Mouse (Mus musculus): ENCODE data around the gene Foxp2. TPM values are rescaled to one million over a fixed set of nuclear protein-coding genes. Genes with fewer than 3 reads are reported as not detected.

The Foxp2 gene
- total and polyA plus RNA-seq, 2 experiments from 2014 or later, result 2.5 to 7.6 TPM

DNA sequence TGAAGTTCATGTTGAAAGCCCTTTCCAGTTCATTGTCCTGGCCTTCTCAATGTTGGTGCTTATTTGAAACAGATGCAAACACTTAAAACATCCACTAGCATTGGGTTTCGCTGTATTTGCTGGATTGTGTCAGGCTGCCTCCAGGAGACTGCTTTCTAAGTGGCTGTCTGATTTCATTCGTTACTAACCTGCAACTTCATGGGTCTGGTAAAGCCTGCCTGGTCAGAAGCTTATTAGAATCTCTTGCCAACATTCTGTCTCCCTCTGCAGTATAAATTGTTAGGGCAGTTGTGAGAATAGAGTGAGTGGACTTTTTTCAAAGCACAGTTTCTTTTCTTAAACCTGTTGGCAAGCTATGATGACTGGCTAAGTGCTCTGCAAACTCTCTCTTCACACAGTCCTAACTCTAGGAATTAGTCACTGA is 420.4 kb downstream of the Foxp2 start:
- ATAC-seq (ENCODE audit: insufficient read depth, low read depth) (peak; percentile 58), DNase-seq (ENCODE audit: low spot score) (peak; percentile 52)
- Histone ChIP-seq H3K9me3 (replicated peaks; ENCODE audit: control insufficient read depth, low read length) (no peaks in the 10 kb centered on the region), H3K4me2 (ENCODE audit: low read depth, low read length) (no peak overlapping the region; the same call in 1 of the 2 replicates), H3K27ac (ENCODE audit: low read depth) (0 out of 2 replicates have a peak overlapping the region, but pooled peaks have one; percentile 18), H3K36me3 (replicated peaks; ENCODE audit: control insufficient read depth, insufficient read depth, low read length) (no peaks in the 10 kb centered on the region), H3K27me3 (ENCODE audit: control insufficient read depth, insufficient read depth, low read length) (no peaks in the 10 kb centered on the region), H3K4me1 (ENCODE audit: control insufficient read depth, insufficient read depth) (no peaks in the 10 kb centered on the region), H3K4me3 (ENCODE audit: low read depth, low read length) (no peak overlapping the region), H3K9ac (replicated peaks; ENCODE audit: low read depth, low read length) (no peak overlapping the region)
- WGBS, result 17% methylated on average over 2 of the region's 2 CpGs
- peak; percentile 18; the same call in 1 of the 2 replicates for TF ChIP-seq CTCF (IDR thresholded peaks at IDR 0.05; ENCODE audit: low read depth)
- no peak for TF ChIP-seq EP300 (IDR thresholded peaks at IDR 0.05; ENCODE audit: low read depth)

DNA sequence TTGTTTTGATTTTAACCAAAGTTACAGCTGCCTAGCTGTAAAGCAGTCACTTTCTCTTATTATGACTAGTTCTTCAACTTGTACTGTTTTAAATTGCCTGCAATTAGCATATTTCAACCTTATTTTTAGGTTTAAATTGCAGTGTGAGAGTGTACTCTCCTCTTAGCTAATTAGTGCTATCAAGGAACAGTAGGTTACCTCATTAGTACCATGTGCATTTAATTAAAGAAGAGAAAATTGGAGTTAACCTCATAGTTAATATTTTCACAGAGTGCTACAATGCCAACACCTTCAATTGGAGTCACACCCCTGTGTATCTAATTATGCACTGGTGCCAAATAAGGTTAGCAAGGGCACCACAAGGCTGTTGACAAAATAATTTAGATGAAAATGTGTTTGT is 421.9 kb downstream of the Foxp2 start:
- Histone ChIP-seq H3K9me3 (replicated peaks; ENCODE audit: control insufficient read depth, low read length) (no peaks in the 10 kb centered on the region), H3K27me3 (ENCODE audit: control insufficient read depth, insufficient read depth, low read length) (no peaks in the 10 kb centered on the region), H3K4me3 (ENCODE audit: low read depth, low read length) (no peak overlapping the region), H3K9ac (replicated peaks; ENCODE audit: low read depth, low read length) (no peak overlapping the region), H3K27ac (ENCODE audit: low read depth) (no peak overlapping the region), H3K36me3 (replicated peaks; ENCODE audit: control insufficient read depth, insufficient read depth, low read length) (no peaks in the 10 kb centered on the region), H3K4me1 (ENCODE audit: control insufficient read depth, insufficient read depth) (no peaks in the 10 kb centered on the region), H3K4me2 (ENCODE audit: low read depth, low read length) (no peak overlapping the region)
- TF ChIP-seq CTCF (IDR thresholded peaks at IDR 0.05; ENCODE audit: low read depth), result no peak
- TF ChIP-seq EP300 (IDR thresholded peaks at IDR 0.05; ENCODE audit: low read depth), result no peak
- DNase-seq (ENCODE audit: low spot score) (no peak), ATAC-seq (ENCODE audit: insufficient read depth, low read depth) (no peak)

GRCm38 (mm10) chr6:15347705-15348104 is 446.6 kb downstream of the Foxp2 start:
- no peak overlapping the region for H3K4me3 ChIP-seq (ENCODE audit: low read depth, low read length)
- H3K27me3 ChIP-seq (ENCODE audit: control insufficient read depth, insufficient read depth, low read length), result no peaks in the 10 kb centered on the region
- no peak overlapping the region for H3K27ac ChIP-seq (ENCODE audit: low read depth)
- H3K9me3 ChIP-seq (replicated peaks; ENCODE audit: control insufficient read depth, low read length), result no peaks in the 10 kb centered on the region
- ATAC-seq (ENCODE audit: insufficient read depth, low read depth) (no peak), DNase-seq (ENCODE audit: low spot score) (no peak)
- no peak for TF ChIP-seq EP300 (IDR thresholded peaks at IDR 0.05; ENCODE audit: low read depth)
- no peak for TF ChIP-seq CTCF (IDR thresholded peaks at IDR 0.05; ENCODE audit: low read depth)
- WGBS, result 71% methylated on average over 3 of the region's 3 CpGs
- H3K36me3 ChIP-seq (replicated peaks; ENCODE audit: control insufficient read depth, insufficient read depth, low read length), result no peaks in the 10 kb centered on the region
- no peaks in the 10 kb centered on the region for H3K4me1 ChIP-seq (ENCODE audit: control insufficient read depth, insufficient read depth)
- H3K9ac ChIP-seq (replicated peaks; ENCODE audit: low read depth, low read length), result no peak overlapping the region
- H3K4me2 ChIP-seq (ENCODE audit: low read depth, low read length), result no peak overlapping the region

GRCm38 (mm10) chr6:15355852-15356251 is 454.7 kb downstream of the Foxp2 start:
- no peak for DNase-seq (ENCODE audit: low spot score)
- Histone ChIP-seq H3K4me3 (ENCODE audit: low read depth, low read length) (no peak overlapping the region), H3K4me1 (ENCODE audit: control insufficient read depth, insufficient read depth) (no peaks in the 10 kb centered on the region), H3K4me2 (ENCODE audit: low read depth, low read length) (no peak overlapping the region), H3K9me3 (replicated peaks; ENCODE audit: control insufficient read depth, low read length) (no peaks in the 10 kb centered on the region), H3K27me3 (ENCODE audit: control insufficient read depth, insufficient read depth, low read length) (no peaks in the 10 kb centered on the region), H3K27ac (ENCODE audit: low read depth) (no peak overlapping the region), H3K9ac (replicated peaks; ENCODE audit: low read depth, low read length) (no peak overlapping the region), H3K36me3 (replicated peaks; ENCODE audit: control insufficient read depth, insufficient read depth, low read length) (no peaks in the 10 kb centered on the region)
- TF ChIP-seq CTCF (IDR thresholded peaks at IDR 0.05; ENCODE audit: low read depth) (peak; percentile 5; the same call in 1 of the 2 replicates), EP300 (IDR thresholded peaks at IDR 0.05; ENCODE audit: low read depth) (no peak)
- no peak for ATAC-seq (ENCODE audit: insufficient read depth, low read depth)
- WGBS, result 79% methylated on average over 4 of the region's 4 CpGs

DNA sequence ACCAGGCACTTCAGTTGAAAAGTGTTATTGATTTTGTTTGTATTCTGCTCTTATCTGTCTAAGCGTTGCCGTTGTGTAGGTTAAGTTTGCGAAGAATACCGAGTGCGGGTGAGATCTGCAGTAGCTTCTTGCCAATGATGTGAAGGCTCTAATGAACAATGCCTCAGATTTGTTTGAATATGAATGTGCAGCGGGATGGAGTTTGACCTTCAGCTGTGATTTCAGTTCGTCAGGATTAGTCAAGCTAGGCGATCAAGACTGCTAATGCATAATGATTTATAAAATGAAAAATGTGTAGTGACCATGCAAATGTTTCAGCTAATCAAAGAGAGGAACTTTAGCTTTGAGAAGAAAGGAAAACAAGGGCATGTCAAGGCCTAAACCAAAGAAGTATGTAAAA is 469.1 kb downstream of the Foxp2 start:
- no peaks in the 10 kb centered on the region for H3K36me3 ChIP-seq (replicated peaks; ENCODE audit: control insufficient read depth, insufficient read depth, low read length)
- ATAC-seq (ENCODE audit: insufficient read depth, low read depth), result no peak
- 81% methylated on average over 8 of the region's 8 CpGs for WGBS
- no peaks in the 10 kb centered on the region for H3K4me1 ChIP-seq (ENCODE audit: control insufficient read depth, insufficient read depth)
- H3K27me3 ChIP-seq (ENCODE audit: control insufficient read depth, insufficient read depth, low read length), result no peaks in the 10 kb centered on the region
- H3K27ac ChIP-seq (ENCODE audit: low read depth), result no peak overlapping the region
- H3K9ac ChIP-seq (replicated peaks; ENCODE audit: low read depth, low read length), result no peak overlapping the region
- DNase-seq (ENCODE audit: low spot score), result no peak
- H3K4me2 ChIP-seq (ENCODE audit: low read depth, low read length), result no peak overlapping the region
- H3K9me3 ChIP-seq (replicated peaks; ENCODE audit: control insufficient read depth, low read length), result no peaks in the 10 kb centered on the region
- no peak overlapping the region for H3K4me3 ChIP-seq (ENCODE audit: low read depth, low read length)
- TF ChIP-seq CTCF (IDR thresholded peaks at IDR 0.05; ENCODE audit: low read depth) (no peak), EP300 (IDR thresholded peaks at IDR 0.05; ENCODE audit: low read depth) (no peak)

- ATAC-seq (ENCODE audit: insufficient read depth, low read depth) (no peak), DNase-seq (ENCODE audit: low spot score) (no peak)
- WGBS, result 69% methylated on average over 4 of the region's 4 CpGs
- no peak for TF ChIP-seq EP300 (IDR thresholded peaks at IDR 0.05; ENCODE audit: low read depth)
- no peak for TF ChIP-seq CTCF (IDR thresholded peaks at IDR 0.05; ENCODE audit: low read depth)
- H3K27me3 ChIP-seq (ENCODE audit: control insufficient read depth, insufficient read depth, low read length), result no peaks in the 10 kb centered on the region
- no peak overlapping the region for H3K27ac ChIP-seq (ENCODE audit: low read depth)
- no peaks in the 10 kb centered on the region for H3K4me1 ChIP-seq (ENCODE audit: control insufficient read depth, insufficient read depth)
- no peak overlapping the region for H3K4me3 ChIP-seq (ENCODE audit: low read depth, low read length)
- no peaks in the 10 kb centered on the region for H3K9me3 ChIP-seq (replicated peaks; ENCODE audit: control insufficient read depth, low read length)
- no peak overlapping the region for H3K9ac ChIP-seq (replicated peaks; ENCODE audit: low read depth, low read length)
- no peak overlapping the region for H3K4me2 ChIP-seq (ENCODE audit: low read depth, low read length)
- no peaks in the 10 kb centered on the region for H3K36me3 ChIP-seq (replicated peaks; ENCODE audit: control insufficient read depth, insufficient read depth, low read length)
Observed at GRCm38 (mm10) chr6:15370827-15371226, 469.7 kb downstream of the Foxp2 start.

All from heart, postnatal 0 days (tissue).